Mouse (Mus musculus): ENCODE measurements around the gene B3galt5.

DNA sequence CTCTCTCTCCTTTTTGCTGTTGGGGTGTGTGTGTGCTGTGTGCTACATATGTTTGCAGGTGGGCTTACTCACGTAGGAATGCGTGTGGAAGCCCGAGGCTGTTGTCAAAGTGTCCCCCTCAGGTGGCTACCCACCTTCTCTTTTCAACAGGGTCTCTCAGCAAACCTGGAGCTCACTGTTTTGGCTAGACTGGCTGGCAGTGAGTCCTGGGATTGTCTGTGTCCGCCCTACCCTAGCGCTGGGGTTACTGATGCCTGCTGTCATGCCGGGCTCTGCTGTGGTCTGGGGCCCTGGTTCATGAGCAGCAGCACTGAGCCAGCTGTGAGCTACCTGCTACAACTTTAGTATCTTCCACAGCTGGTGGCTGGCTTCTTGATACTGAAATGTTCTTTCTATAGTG lies 8.9 kb downstream of the B3galt5 start:
- no peak for TF ChIP-seq CTCF (IDR thresholded peaks at IDR 0.05; ENCODE audit: borderline replicate concordance, insufficient read depth, low read depth, low read length)
- no peak for TF ChIP-seq POLR2A (IDR thresholded peaks at IDR 0.05; ENCODE audit: borderline replicate concordance, insufficient read depth, low read length)
